Mouse (Mus musculus): ENCODE data around the gene Tgm2. TPM values are rescaled to one million over a fixed set of nuclear protein-coding genes. Genes with fewer than 3 reads are reported as not detected.

The Tgm2 gene
- polyA plus RNA-seq, 1 experiment from 2014 or later, result 40.8 TPM

GRCm38 (mm10) chr2:158176763-158177162, 30.5 kb upstream of the Tgm2 start:
- Histone ChIP-seq H3K4me2 (no peak overlapping the region), H3K27ac (ENCODE audit: low read depth) (no peak overlapping the region), H3K9ac (no peak overlapping the region), H3K4me3 (ENCODE audit: low read depth, low read length) (no peak overlapping the region), H3K36me3 (ENCODE audit: insufficient read depth) (no peaks in the 10 kb centered on the region), H3K9me3 (ENCODE audit: low read depth, low read length) (no peaks in the 10 kb centered on the region), H3K4me1 (ENCODE audit: insufficient read depth) (peaks cover 9% of the 10 kb centered on the region), H3K27me3 (ENCODE audit: insufficient read depth, low read length) (no peaks in the 10 kb centered on the region)
- DNase-seq (no peak), ATAC-seq (ENCODE audit: insufficient read depth) (no peak)
- WGBS, result 91% methylated on average over 9 of the region's 9 CpGs
- TF ChIP-seq CTCF (IDR thresholded peaks at IDR 0.05; ENCODE audit: low read depth), result no peak

- no peaks in the 10 kb centered on the region for H3K9me3 ChIP-seq (ENCODE audit: low read depth, low read length)
- no peak for DNase-seq
- peaks cover 9% of the 10 kb centered on the region for H3K4me1 ChIP-seq (ENCODE audit: insufficient read depth)
- no peak overlapping the region for H3K27ac ChIP-seq (ENCODE audit: low read depth)
- ATAC-seq (ENCODE audit: insufficient read depth), result no peak
- 38% methylated on average over 3 of the region's 3 CpGs for WGBS
- no peak overlapping the region for H3K4me2 ChIP-seq
- no peak overlapping the region for H3K9ac ChIP-seq
- TF ChIP-seq CTCF (IDR thresholded peaks at IDR 0.05; ENCODE audit: low read depth), result no peak
- H3K36me3 ChIP-seq (ENCODE audit: insufficient read depth), result no peaks in the 10 kb centered on the region
- H3K4me3 ChIP-seq (ENCODE audit: low read depth, low read length), result no peak overlapping the region
- no peaks in the 10 kb centered on the region for H3K27me3 ChIP-seq (ENCODE audit: insufficient read depth, low read length)
Measured at GRCm38 (mm10) chr2:158175433-158175832, 29.2 kb upstream of the Tgm2 start.

- 72% methylated on average over 15 of the region's 15 CpGs for WGBS
- Histone ChIP-seq H3K4me1 (ENCODE audit: insufficient read depth) (peaks cover 9% of the 10 kb centered on the region), H3K4me2 (no peak overlapping the region), H3K27ac (ENCODE audit: low read depth) (no peak overlapping the region), H3K36me3 (ENCODE audit: insufficient read depth) (no peaks in the 10 kb centered on the region), H3K9me3 (ENCODE audit: low read depth, low read length) (no peaks in the 10 kb centered on the region), H3K9ac (no peak overlapping the region), H3K27me3 (ENCODE audit: insufficient read depth, low read length) (no peaks in the 10 kb centered on the region), H3K4me3 (ENCODE audit: low read depth, low read length) (no peak overlapping the region)
- ATAC-seq (ENCODE audit: insufficient read depth) (no peak), DNase-seq (peak; percentile 20)
- TF ChIP-seq CTCF (IDR thresholded peaks at IDR 0.05; ENCODE audit: low read depth), result no peak
Measured at GRCm38 (mm10) chr2:158174958-158175357, 28.7 kb upstream of the Tgm2 start.

- 73% methylated on average over 5 of the region's 5 CpGs for WGBS
- Histone ChIP-seq H3K27ac (ENCODE audit: low read depth) (no peak overlapping the region), H3K27me3 (ENCODE audit: insufficient read depth, low read length) (no peaks in the 10 kb centered on the region), H3K9me3 (ENCODE audit: low read depth, low read length) (no peaks in the 10 kb centered on the region), H3K9ac (no peak overlapping the region), H3K4me2 (no peak overlapping the region), H3K4me1 (ENCODE audit: insufficient read depth) (peaks cover 6% of the 10 kb centered on the region), H3K36me3 (ENCODE audit: insufficient read depth) (no peaks in the 10 kb centered on the region), H3K4me3 (ENCODE audit: low read depth, low read length) (no peak overlapping the region)
- no peak for ATAC-seq (ENCODE audit: insufficient read depth)
- no peak for TF ChIP-seq CTCF (IDR thresholded peaks at IDR 0.05; ENCODE audit: low read depth)
- DNase-seq, result no peak
Measured at GRCm38 (mm10) chr2:158174438-158174837, 28.2 kb upstream of the Tgm2 start.

- no peak overlapping the region for H3K4me2 ChIP-seq
- no peaks in the 10 kb centered on the region for H3K27me3 ChIP-seq (ENCODE audit: insufficient read depth, low read length)
- H3K27ac ChIP-seq (ENCODE audit: low read depth), result no peak overlapping the region
- H3K9me3 ChIP-seq (ENCODE audit: low read depth, low read length), result no peaks in the 10 kb centered on the region
- H3K4me3 ChIP-seq (ENCODE audit: low read depth, low read length), result no peak overlapping the region
- no peaks in the 10 kb centered on the region for H3K36me3 ChIP-seq (ENCODE audit: insufficient read depth)
- ATAC-seq (ENCODE audit: insufficient read depth), result no peak
- 77% methylated on average over 2 of the region's 2 CpGs for WGBS
- no peak for DNase-seq
- TF ChIP-seq CTCF (IDR thresholded peaks at IDR 0.05; ENCODE audit: low read depth), result no peak
- H3K4me1 ChIP-seq (ENCODE audit: insufficient read depth), result peaks cover 6% of the 10 kb centered on the region
- H3K9ac ChIP-seq, result no peak overlapping the region
Measured at GRCm38 (mm10) chr2:158170394-158170793, 24.2 kb upstream of the Tgm2 start.

GRCm38 (mm10) chr2:158169771-158170170, 23.5 kb upstream of the Tgm2 start:
- no peaks in the 10 kb centered on the region for H3K27me3 ChIP-seq (ENCODE audit: insufficient read depth, low read length)
- no peaks in the 10 kb centered on the region for H3K9me3 ChIP-seq (ENCODE audit: low read depth, low read length)
- peaks cover 6% of the 10 kb centered on the region for H3K4me1 ChIP-seq (ENCODE audit: insufficient read depth)
- no peak for DNase-seq
- no peaks in the 10 kb centered on the region for H3K36me3 ChIP-seq (ENCODE audit: insufficient read depth)
- WGBS, result 77% methylated on average over 7 of the region's 7 CpGs
- H3K4me3 ChIP-seq (ENCODE audit: low read depth, low read length), result no peak overlapping the region
- H3K4me2 ChIP-seq, result no peak overlapping the region
- no peak for TF ChIP-seq CTCF (IDR thresholded peaks at IDR 0.05; ENCODE audit: low read depth)
- ATAC-seq (ENCODE audit: insufficient read depth), result no peak
- H3K9ac ChIP-seq, result no peak overlapping the region
- no peak overlapping the region for H3K27ac ChIP-seq (ENCODE audit: low read depth)

GRCm38 (mm10) chr2:158169351-158169750, 23.1 kb upstream of the Tgm2 start:
- no peak overlapping the region for H3K4me3 ChIP-seq (ENCODE audit: low read depth, low read length)
- no peaks in the 10 kb centered on the region for H3K27me3 ChIP-seq (ENCODE audit: insufficient read depth, low read length)
- WGBS, result 50% methylated on average over 6 of the region's 6 CpGs
- no peak overlapping the region for H3K9ac ChIP-seq
- H3K27ac ChIP-seq (ENCODE audit: low read depth), result no peak overlapping the region
- H3K36me3 ChIP-seq (ENCODE audit: insufficient read depth), result no peaks in the 10 kb centered on the region
- H3K4me1 ChIP-seq (ENCODE audit: insufficient read depth), result peaks cover 6% of the 10 kb centered on the region
- DNase-seq, result peak; percentile 39
- H3K4me2 ChIP-seq, result no peak overlapping the region
- TF ChIP-seq CTCF (IDR thresholded peaks at IDR 0.05; ENCODE audit: low read depth), result no peak
- ATAC-seq (ENCODE audit: insufficient read depth), result 0 out of 2 replicates have a peak, but pooled peaks have one; percentile 21
- H3K9me3 ChIP-seq (ENCODE audit: low read depth, low read length), result no peaks in the 10 kb centered on the region

GRCm38 (mm10) chr2:158168741-158169211, 22.5 kb upstream of the Tgm2 start:
- Histone ChIP-seq H3K36me3 (ENCODE audit: insufficient read depth) (no peaks in the 10 kb centered on the region), H3K4me1 (ENCODE audit: insufficient read depth) (peaks cover 3% of the 10 kb centered on the region), H3K4me3 (ENCODE audit: low read depth, low read length) (no peak overlapping the region), H3K27me3 (ENCODE audit: insufficient read depth, low read length) (no peaks in the 10 kb centered on the region), H3K4me2 (no peak overlapping the region), H3K27ac (ENCODE audit: low read depth) (peak overlapping the region; percentile 49), H3K9ac (no peak overlapping the region), H3K9me3 (ENCODE audit: low read depth, low read length) (no peaks in the 10 kb centered on the region)
- 39% methylated on average over 8 of the region's 8 CpGs for WGBS
- ATAC-seq (ENCODE audit: insufficient read depth), result peak; percentile 76
- peak; percentile 55 for DNase-seq
- TF ChIP-seq CTCF (IDR thresholded peaks at IDR 0.05; ENCODE audit: low read depth), result 0 out of 2 replicates have a peak, but pooled peaks have one; percentile 6

Data from lung, embryonic 14.5 days (tissue).